Mouse (Mus musculus): ENCODE measurements around the gene Efna1.
A peak's percentile ranks its signal among the peaks of the same experiment; 100 is the strongest.

Efna1 gene

DNA sequence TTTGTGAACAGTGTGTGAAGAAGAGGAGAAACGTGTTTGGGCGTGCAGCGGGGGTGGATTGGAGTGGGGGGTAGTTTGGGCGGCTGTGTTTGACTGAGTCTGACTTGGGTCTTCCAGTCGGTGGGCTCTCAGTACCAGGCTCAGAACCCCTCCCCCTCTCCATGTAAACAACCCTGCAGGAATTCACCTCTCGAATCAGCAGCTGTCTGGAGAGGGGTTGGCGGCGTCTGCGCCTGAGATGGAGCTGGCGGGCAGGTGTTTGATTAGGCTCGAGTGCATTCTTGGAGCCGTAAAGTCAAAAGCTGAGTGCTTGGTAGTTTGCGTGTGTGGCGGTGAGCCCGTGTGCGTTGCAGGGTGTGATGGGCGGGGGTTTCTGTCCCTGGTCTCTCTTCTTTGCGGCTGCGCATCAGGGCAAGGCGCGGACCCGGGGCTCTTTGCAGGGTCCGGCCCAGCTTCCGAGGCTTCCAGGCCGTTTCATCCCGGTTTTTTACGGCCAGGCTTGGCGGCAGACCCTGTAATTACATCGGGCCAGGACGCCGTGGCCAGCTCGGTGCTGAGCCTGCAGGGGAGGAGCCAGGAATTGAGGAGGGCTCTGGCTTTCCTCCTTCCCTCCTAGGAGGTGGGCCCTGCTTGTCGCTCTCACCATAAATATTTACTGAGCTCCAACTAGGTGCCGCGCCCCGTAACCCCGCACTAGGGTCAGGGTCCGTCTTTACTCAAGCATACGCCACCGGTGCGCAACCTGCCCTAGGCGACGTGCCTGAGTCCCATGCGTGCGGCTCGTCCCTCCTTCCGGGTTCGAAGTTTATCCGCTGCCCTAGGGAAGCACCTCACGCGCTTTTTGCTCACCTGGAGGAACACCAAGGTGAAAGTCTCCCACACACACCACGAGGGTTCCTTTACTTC, at the start of gene Efna1:
Efna1 (minus strand) TSS at position 537 of the 906 bp plus-strand sequence.
- no peak for DNase-seq (ENCODE audit: low spot score)

DNA sequence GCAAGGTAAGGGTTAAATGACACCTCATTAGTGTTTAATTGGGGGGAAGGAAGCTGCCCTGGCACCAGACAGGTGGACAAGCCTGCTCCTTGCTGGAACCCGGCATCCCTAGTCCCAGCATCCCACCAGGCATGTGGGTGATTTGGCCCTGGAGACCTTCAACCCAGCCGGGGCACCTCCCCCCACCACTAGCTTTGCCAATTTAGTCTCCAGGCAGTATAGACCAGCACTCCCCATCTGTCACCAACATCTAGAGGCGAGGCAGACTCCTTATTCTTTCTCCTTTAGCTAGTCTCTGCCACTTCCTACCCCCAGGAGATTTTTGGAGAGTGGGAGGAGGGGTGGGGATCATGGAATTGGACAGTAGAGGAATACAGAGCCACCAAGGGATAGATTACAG, 49.4 kb upstream of the Efna1 start:
- DNase-seq (ENCODE audit: low spot score) = no peak

DNA sequence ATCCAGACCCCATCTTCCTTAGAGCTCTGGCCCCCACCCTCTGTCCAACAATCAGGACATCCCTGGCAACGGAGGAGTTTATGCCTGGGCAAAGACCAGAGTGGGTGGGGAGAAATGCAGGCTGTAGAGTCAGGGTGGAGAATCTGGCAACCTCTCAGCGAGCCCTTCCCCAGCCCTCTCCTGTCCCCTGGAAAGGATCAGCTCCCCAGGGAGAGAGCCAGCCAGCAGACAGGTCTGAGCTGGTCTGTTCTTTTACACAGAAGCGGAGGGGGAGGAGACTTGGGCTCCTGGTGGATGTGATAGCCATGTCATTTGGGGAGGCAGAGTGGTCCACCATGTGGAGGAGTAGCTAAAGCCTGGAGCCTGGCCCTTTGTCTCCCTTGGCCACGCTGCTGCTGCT, 47.7 kb upstream of the Efna1 start:
- no peak for DNase-seq (ENCODE audit: low spot score)

DNA sequence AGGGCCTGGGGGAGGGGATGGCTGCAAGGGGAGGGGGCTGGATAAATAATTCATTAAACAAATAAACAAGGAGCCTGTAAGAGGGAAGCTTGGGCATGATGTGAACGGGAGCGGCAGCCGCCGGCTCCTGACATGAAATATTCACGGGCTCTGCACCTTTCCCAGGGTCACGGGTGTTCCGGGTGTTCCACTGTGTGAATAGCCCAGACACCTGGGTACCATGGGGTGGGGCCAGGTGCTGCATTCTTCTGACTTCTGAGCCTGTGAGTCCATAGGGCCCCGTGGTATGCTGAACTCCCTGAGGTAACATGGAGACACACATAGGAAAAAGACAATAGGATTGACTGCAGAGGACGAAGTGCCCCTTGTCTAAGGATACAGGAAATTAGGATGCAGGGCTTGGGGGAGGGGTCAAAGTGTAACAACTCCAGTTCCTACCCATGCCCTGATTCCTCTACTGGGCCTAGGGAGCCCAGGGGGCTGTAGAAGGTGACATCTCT, 46.5 kb upstream of the Efna1 start:
- DNase-seq (ENCODE audit: low spot score) = no peak

DNA sequence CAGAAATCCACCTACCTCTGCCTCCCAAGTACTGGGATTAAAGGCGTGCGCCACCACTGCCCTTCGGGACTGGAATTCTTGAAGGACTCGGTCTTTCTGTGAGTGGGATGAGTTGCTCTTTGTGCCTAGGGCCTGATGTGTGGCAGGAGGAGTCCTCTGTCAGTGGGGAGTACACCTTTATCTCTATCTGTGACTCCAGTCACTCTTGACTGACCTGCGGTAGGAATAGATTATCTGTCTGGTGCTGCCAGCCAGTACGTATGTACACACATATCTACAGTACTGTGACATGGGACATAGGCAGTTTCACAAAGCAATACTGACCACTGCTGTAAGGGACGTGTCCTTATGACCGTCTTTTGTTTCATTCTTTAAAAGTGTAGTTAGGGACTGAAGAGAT, 44.9 kb upstream of the Efna1 start:
- DNase-seq (ENCODE audit: low spot score) = no peak

DNA sequence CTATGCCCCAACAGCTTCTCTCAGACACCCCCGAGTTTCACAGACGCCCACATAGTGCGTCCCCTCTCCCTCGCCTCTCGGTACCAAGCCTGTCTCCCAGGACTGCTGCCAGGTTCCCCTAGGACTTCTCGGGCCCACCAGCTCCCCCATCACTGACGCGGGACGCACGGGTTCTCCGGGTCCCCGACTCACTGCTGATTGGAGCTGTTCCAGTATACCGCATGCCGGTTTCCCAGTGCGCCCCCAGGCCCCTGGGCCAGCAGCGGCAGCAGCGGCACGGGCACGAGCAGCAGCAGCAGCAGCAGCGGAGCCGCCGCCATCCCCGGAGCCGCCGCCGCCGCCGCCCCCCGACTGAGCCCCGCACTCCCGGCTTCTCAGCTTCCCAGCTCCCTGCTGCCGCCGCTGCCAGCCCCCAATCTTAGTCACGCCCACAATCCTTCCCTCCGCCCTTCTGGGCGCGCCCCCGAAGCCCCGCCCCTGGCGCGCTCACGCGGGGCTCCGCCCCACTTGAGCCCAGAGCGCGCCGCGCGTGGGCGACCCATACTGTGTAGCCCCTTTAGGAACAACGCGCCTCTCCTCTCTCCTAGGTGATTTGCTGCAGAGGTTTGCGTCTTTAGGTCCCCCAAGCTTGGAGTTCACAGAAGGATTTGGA, 41.7 kb upstream of the Efna1 start, which contains the start of gene Efna3:
Efna3 (minus strand) TSS at position 452 of the 652 bp plus-strand sequence.
- peak; percentile 88 for DNase-seq (ENCODE audit: low spot score)

DNA sequence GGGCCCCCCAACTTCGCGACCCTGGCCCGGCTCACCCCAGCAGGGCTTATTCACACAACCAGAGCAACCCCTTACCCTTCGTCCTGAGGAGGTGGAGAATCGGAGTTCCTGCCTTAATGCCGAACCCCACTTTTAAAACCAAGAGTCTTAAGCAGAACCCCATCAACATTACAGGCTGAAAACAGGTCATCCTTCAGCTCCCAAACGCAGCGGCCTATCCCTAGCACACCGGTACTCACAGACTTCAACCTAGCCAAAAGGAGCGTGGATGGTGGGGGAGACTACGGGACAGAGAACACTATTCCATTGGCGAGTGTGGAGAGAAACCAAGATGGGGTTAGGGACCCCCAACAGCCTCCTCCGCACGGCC, 41.2 kb upstream of the Efna1 start:
- DNase-seq (ENCODE audit: low spot score) = no peak

DNA sequence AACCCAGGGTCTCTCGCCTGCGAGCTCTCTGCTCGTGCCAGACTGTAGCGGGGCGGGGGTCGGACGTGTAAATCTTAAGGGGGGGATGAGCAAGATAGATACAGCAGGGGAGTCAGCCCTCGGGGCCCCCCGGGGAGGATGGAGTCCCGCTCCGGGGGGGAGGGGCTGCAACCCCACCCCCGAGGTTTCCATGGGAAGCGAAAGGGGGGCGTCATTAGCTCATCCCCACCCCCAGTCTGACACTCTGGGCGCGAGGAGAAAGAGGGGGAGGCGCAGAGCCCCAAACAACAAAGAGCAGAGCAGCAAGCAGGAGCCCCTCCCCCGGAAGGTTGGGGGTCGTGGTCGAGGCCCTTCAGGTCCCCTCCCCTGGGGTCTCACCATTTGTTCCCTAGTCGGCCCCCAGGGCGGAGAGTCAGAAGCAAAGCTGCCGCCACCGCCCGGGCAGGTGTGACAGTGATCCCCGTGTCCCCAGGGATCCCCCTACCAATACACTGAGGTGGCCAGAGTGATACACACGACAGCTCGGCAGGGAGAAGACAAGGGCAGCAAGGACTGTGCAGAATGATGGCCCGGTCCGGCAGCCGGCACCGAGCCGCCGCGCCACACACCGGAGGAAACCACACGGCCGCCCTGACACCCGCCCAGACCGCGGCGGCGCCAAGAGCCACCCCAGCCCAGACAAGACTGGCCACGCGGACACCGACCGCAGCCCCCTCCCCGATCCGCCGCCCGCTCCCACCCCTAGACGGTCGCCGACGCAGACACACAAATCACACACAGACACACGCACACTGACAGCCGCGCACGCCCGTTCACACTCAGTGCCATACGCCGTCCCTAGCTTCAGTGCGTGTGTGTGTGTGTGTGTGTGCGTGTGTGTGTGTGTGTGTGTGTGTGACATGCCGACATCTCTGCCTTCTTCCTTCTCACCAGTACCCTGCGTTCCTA, 40.5 kb upstream of the Efna1 start:
- DNase-seq (ENCODE audit: low spot score) = no peak

DNA sequence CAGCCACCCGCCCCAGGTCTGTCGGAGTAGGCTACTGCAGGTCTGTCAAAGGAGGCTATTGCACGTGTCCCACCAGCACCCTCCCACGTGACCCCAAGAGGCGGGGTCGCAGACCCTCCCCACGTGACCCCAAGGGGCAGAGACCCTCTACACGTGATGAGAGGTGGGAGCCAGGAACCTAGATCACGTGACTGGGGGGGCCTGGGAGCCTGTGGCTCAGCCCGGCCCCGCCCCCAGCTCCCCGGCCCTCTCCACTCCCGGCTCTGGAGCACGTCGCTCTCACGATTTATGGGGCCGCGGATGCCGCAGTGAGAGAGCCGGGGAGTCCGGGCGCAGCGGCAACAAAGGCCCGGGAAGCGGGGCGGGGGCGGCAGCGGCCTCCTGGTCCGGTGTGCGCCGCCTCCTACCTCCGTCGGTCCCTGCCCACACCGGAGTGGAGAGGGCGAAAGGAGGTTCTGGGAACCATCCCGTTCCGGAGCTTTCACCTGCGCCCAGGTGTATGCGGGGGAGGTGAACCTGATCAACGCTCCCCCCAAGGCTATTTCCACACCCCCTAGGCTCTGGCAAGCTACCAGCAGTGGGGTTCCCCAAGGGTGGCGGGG, 39.7 kb upstream of the Efna1 start:
- no peak for DNase-seq (ENCODE audit: low spot score)

DNA sequence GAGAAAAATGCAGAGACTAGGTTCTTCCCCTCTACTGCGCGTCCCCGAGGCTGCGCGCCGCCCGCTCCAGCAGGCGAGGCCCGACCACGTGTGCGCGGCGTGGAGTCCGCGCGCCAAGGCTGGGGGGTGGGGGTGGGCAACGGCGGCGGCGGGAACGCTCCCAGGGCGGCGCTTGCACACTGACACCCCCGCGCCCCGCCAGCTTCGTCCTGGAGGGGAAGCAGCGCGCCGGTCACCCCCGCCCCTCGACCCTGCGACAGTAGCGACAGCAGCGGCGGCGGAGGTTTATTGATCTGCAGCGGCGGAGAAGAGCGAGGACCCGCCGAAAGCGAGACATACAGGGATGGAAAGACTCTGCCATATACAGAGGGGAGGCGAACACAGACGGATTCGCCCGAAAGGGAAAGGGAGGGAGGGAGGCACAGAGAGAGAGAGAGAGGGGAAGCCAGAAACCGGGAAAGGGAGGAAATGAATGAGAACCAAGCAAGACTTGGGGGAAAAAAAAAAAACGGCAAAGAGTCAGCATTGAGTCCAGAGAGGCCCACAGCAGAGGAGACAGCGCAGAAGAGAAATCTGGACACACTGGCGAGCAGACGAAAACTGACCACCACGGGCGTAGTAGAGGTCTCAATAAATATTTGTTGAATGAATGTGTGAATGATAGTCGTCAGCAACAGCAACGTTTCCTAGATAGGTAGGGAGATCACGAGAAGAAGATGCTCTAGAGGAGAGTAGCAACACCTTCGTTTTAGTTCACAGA, 38.8 kb upstream of the Efna1 start:
- no peak for DNase-seq (ENCODE audit: low spot score)

DNA sequence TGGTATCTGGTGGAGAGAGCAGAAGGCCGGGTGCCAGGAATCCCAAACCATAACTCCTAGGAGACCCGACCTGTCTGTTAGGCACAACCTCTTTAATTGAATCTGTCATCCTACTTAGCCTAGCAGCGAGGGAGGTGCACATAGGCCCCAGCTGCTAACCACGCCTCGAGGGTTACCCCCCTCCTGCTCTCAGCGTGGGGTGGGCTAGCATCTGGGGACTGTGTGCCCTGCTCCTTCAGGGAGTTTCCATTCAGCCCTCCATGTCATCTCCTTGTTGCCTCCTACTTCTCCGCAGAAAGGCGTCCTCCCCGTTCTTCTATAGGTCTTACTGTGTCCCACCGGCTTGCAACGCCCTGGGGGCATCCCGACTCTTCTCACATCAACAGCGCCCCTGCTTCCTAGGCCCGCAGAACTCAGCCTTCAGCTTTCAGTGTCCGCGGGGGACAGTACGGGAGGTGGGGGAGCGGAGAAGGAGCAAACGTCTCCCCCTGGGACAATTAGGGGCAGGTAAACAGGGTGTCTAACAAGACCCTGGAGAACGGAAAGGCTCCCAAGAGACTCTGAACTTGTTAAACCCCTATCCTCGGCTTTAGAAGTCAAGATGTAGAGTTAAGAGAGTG, 38.1 kb upstream of the Efna1 start:
- DNase-seq (ENCODE audit: low spot score) = no peak

DNA sequence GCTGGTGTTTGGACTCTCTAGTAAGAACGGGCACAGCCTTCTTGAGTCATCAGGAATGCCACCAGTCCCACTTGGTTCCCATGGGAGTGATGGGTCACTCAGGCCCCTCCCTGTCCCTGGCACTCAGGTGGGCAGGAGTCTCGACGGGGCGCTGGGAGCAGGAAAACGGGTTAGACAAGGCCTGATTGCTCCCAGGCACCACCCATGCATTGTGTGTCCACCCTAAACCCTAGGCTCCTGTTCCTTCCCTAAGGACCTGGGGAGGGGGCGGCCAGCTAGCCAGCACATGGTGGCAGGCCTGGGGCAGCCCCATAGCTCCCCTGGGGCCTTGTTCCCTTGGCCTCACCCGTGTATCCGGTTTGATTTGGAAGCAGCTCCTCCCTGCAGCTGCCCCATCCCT, 37.4 kb upstream of the Efna1 start:
- no peak for DNase-seq (ENCODE audit: low spot score)

DNA sequence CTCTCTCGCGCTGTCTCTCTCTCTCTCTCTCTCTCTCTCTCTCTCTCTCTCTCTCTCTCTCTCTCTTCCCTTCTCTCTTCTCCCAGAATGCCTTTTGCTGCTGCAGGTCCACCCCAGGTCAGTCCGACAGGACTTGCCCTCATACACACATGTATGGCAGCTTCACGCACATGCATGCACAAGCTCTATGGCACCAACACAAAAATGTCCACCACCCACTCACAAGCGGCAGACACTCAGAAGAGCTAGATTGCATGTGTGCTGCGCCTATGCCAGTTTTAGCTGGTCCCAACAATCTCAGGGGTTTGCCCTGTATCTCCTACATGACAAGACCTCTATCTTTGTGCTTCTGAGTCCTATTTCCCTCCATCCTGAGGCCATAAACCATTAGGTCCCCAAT, 36.3 kb upstream of the Efna1 start:
- no peak for DNase-seq (ENCODE audit: low spot score)

DNA sequence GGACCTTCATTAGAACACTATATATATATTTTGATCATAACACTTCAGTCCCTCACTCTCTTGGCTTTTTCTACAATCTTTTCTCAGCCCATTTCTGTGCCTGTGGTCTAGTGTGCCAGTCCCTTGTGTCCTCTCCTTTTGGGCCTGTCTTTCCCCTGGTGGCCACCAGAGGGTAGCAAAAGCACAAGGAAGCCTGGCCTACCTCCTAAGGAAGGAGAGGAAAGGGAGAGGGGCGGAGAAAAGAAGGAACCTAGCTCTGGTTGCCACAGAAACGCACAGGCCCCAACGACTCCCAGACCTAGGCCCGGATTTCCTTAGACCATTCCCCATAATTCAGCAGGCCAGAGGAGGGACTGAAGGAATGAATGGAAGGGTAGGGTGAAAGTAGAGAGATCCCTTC, 35.9 kb upstream of the Efna1 start:
- peak; percentile 84 for DNase-seq (ENCODE audit: low spot score)

DNA sequence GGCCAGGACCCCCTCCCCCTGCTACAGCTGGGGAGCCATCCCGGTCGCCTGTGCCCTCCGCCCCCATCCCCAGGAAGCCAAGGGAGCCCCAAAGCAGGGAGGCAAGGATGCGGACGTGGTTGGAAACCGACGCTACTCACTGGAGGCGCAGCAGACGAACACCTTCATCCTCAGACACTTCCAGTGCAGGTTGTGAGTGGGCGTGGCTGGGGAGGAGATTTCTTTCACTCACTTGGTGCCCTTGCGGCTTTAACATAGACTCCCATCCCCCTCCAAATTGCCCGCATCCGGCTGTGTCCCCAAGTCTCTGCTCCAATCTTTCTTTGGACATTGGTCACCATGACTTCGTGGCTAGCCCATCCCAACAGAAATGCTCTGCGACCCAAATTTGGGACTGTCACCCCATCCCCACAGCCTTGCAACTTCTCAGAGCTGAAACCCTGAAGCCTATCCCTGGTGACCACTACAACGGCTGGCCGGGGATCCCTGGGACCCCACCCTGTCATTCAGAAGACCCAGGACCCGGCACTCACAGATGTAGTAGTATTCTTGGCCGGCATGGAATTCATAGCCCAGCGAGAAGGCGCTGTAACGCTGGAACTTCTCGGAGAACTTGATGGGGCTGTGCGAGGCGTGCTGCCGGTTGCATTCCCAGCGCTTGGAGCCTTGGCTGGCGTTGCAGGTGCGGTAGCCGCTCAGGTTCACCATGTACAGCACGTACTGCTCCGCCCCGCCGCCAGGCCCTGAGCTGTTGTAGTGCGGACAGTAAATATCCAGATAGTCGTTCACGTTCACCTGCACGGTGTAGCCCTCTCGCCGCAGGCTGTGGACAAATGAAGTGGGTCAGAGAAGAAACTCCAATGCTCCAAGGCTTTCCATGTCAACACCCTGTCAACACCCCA, 35.2 kb upstream of the Efna1 start:
- no peak for DNase-seq (ENCODE audit: low spot score)

DNA sequence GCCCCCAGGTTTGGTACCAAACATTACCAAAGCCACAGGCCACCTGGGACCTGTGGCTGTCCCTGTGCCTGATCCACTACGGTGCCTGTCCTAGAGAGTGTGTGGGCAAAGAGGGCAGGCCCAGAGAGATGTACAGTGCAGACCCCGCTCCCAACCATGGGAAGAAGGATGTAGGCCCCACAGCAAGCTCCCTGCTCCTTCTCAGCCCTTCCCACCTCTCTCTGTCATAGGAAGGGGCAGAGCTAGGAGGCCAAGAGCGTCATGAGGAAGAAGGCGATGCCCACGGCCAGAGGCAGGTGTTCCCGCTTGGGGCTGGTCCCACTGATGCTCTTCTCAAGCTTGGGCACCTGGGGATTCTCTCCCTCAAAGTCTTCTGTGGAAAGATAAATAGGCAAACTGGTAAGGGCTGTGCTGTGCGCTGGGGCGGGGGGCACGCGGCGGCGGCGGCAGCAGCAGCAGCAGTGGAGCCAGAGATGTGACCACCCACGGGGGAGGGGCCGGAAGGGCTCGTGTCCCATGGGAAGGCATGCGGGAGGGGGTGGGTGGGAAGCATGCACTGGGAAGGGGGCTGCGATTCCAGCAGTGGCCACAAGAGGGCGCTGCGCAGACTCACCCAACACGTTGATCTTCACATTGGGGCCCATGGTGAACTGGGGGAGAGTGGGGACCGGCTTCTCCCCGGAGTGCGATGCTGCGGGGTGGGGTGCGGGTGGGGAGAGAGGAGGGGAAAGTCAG, 34.4 kb upstream of the Efna1 start:
- DNase-seq (ENCODE audit: low spot score) = no peak

DNA sequence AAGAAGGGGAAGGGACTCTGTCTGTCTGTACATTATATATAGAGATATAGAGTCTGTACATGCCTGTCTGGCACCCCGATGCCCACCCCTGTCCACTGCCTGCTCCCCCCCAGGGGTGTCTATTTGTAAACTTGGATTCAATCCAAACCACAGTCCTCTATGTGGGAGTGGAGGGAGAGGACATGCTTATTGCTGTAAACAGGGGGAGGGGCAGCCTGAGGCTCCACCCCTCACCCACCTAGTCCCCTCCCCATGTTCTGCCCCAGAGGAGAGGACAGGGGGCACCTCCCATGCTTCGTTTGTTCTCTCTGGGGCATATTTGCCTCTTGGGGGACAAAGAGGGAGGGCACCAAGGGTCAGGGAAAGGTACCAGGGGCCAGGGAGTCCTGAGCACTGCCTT, 33.8 kb upstream of the Efna1 start:
- DNase-seq (ENCODE audit: low spot score) = no peak

DNA sequence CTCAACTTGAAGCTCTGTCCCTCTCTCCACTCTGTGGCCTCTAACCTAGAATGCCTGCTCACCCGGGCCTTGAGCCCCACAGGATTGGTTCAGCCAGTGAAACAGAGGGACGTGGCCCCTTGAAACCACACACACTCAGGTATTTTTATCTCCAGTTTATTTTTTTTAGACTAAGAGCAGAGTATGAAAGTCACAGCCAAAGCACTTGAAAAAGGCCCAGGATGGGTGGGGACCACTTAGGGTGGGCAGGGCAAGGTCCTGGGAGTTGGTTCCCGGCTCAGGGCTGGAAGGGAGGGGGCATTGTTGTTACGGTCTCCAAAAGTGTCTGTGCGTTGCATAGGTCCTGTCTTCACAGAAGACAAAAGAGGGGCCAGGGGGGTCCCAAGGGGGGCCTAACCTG, 33.4 kb upstream of the Efna1 start:
- DNase-seq (ENCODE audit: low spot score) = no peak

DNA sequence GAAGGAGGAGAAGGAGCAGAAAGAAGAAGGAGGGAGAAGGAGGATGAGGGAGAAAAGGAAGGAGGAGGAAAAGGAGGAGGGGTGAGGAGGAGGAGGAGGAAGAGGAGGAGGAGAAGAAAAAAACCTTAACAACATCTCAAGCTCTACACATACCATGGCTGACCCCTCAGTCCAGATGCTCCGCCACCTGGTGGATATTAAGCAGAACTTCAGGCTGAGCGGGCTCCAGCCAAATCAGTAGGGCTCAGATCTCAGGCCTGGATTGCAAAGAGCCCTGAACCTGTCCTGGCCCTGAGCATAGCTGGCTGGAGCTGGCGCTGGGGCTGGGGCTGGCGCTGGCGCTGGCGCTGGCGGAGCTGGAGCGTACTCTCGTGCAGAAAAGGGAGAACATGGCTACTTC, 27.1 kb upstream of the Efna1 start:
- DNase-seq (ENCODE audit: low spot score) = no peak
